Mouse (Mus musculus): Measurements from ENCODE around the gene Ccdc73. TPM values are rescaled to one million over a fixed set of nuclear protein-coding genes. Genes with fewer than 3 reads are reported as not detected.
A peak's percentile ranks its signal among the peaks of the same experiment; 100 is the strongest.
"Not testable (repeated sequence)": the region's sequence is repeated elsewhere in the genome, so short reads cannot be mapped to it uniquely, and the experiment has no call there.

The Ccdc73 gene
- 1.6 and 1.7 TPM in 2 replicates for polyA plus RNA-seq (2015; fragmentation: Nextera tagmentation; extraction: Ambion mirVana)

GRCm38 (mm10) chr2:104867282-104867855 lies at the start of gene Ccdc73:
TSS of gene Ccdc73 (plus strand) at chr2:104867805.
- Histone ChIP-seq H3K27ac (replicated peaks) (no peak within 1 kb of the TSS), H3K4me3 (replicated peaks) (no peak within 1 kb of the TSS), H3K4me2 (no peak within 1 kb of the TSS), H3K36me3 (replicated peaks) (no peaks in the 10 kb centered on the region), H3K9me3 (replicated peaks) (no peaks in the 10 kb centered on the region), H3K9ac (no peak within 1 kb of the TSS), H3K27me3 (no peaks in the 10 kb centered on the region), H3K4me1 (replicated peaks) (no peaks in the 10 kb centered on the region)
- 66% methylated on average over 13 of the region's 13 CpGs for WGBS (ENCODE audit: insufficient replicate concordance)
- no peak for ATAC-seq (ENCODE audit: insufficient read depth)

- H3K4me2 ChIP-seq; ATAC-seq (ENCODE audit: insufficient read depth); H3K27ac ChIP-seq (replicated peaks); H3K4me3 ChIP-seq (replicated peaks); H3K27me3 ChIP-seq; H3K9ac ChIP-seq; H3K9me3 ChIP-seq (replicated peaks); H3K36me3 ChIP-seq (replicated peaks): not testable (repeated sequence)
- peaks cover 29% of the 10 kb centered on the region for H3K4me1 ChIP-seq (replicated peaks)
- WGBS (ENCODE audit: insufficient replicate concordance), result 74% methylated on average over 3 of the region's 3 CpGs
Observed at GRCm38 (mm10) chr2:104818763-104819162, 48.8 kb upstream of the Ccdc73 start.

GRCm38 (mm10) chr2:104826191-104826590 lies 41.4 kb upstream of the Ccdc73 start:
- 66% methylated on average over 4 of the region's 4 CpGs for WGBS (ENCODE audit: insufficient replicate concordance)
- H3K36me3 ChIP-seq (replicated peaks), result no peaks in the 10 kb centered on the region
- H3K9me3 ChIP-seq (replicated peaks), result no peaks in the 10 kb centered on the region

GRCm38 (mm10) chr2:104832486-104832885 lies 35.1 kb upstream of the Ccdc73 start:
- no peak overlapping the region for H3K4me3 ChIP-seq (replicated peaks)
- no peaks in the 10 kb centered on the region for H3K9me3 ChIP-seq (replicated peaks)
- no peak overlapping the region for H3K27ac ChIP-seq (replicated peaks)
- H3K9ac ChIP-seq, result no peak overlapping the region
- WGBS (ENCODE audit: insufficient replicate concordance), result 63% methylated on average over 2 of the region's 2 CpGs
- H3K4me1 ChIP-seq (replicated peaks), result no peaks in the 10 kb centered on the region
- H3K4me2 ChIP-seq, result no peak overlapping the region
- no peaks in the 10 kb centered on the region for H3K27me3 ChIP-seq
- no peaks in the 10 kb centered on the region for H3K36me3 ChIP-seq (replicated peaks)
- no peak for ATAC-seq (ENCODE audit: insufficient read depth)

More at GRCm38 (mm10) chr2:104826191-104826590, 41.4 kb upstream of the Ccdc73 start:
- no peak overlapping the region for H3K4me3 ChIP-seq (replicated peaks)
- no peak overlapping the region for H3K27ac ChIP-seq (replicated peaks)
- H3K9ac ChIP-seq, result no peak overlapping the region
- no peak overlapping the region for H3K4me2 ChIP-seq
- no peaks in the 10 kb centered on the region for H3K27me3 ChIP-seq
- ATAC-seq (ENCODE audit: insufficient read depth), result no peak
- H3K4me1 ChIP-seq (replicated peaks), result no peaks in the 10 kb centered on the region

GRCm38 (mm10) chr2:104840974-104841373 lies 26.6 kb upstream of the Ccdc73 start:
- Histone ChIP-seq H3K27me3 (no peaks in the 10 kb centered on the region), H3K4me3 (replicated peaks) (no peak overlapping the region), H3K36me3 (replicated peaks) (no peaks in the 10 kb centered on the region), H3K4me2 (no peak overlapping the region), H3K4me1 (replicated peaks) (peaks cover 3% of the 10 kb centered on the region; the same call in 1 of the 2 replicates), H3K9me3 (replicated peaks) (no peaks in the 10 kb centered on the region), H3K27ac (replicated peaks) (no peak overlapping the region), H3K9ac (no peak overlapping the region)
- ATAC-seq (ENCODE audit: insufficient read depth), result no peak

- Histone ChIP-seq H3K4me3 (replicated peaks) (no peak overlapping the region), H3K36me3 (replicated peaks) (no peaks in the 10 kb centered on the region), H3K27me3 (no peaks in the 10 kb centered on the region), H3K4me1 (replicated peaks) (peaks cover 3% of the 10 kb centered on the region; the same call in 1 of the 2 replicates), H3K4me2 (no peak overlapping the region), H3K9ac (no peak overlapping the region), H3K27ac (replicated peaks) (no peak overlapping the region), H3K9me3 (replicated peaks) (no peaks in the 10 kb centered on the region)
- 59% methylated on average over 7 of the region's 7 CpGs for WGBS (ENCODE audit: insufficient replicate concordance)
- ATAC-seq (ENCODE audit: insufficient read depth), result peak; percentile 40; the same call in 1 of the 2 replicates
Observed at GRCm38 (mm10) chr2:104841736-104842135, 25.9 kb upstream of the Ccdc73 start.

GRCm38 (mm10) chr2:104842559-104842958 lies 25.0 kb upstream of the Ccdc73 start:
- H3K4me3 ChIP-seq (replicated peaks), result no peak overlapping the region
- no peak for ATAC-seq (ENCODE audit: insufficient read depth)
- peaks cover 3% of the 10 kb centered on the region; the same call in 1 of the 2 replicates for H3K4me1 ChIP-seq (replicated peaks)
- no peaks in the 10 kb centered on the region for H3K9me3 ChIP-seq (replicated peaks)
- H3K36me3 ChIP-seq (replicated peaks), result no peaks in the 10 kb centered on the region
- no peaks in the 10 kb centered on the region for H3K27me3 ChIP-seq
- H3K27ac ChIP-seq (replicated peaks), result no peak overlapping the region
- no peak overlapping the region for H3K4me2 ChIP-seq
- no peak overlapping the region for H3K9ac ChIP-seq

GRCm38 (mm10) chr2:104846638-104847414 lies 20.8 kb upstream of the Ccdc73 start:
- H3K9ac ChIP-seq, result no peak overlapping the region

GRCm38 (mm10) chr2:104847645-104848044 lies 20.0 kb upstream of the Ccdc73 start:
- Histone ChIP-seq H3K4me1 (replicated peaks) (peaks cover 5% of the 10 kb centered on the region; the same call in 1 of the 2 replicates), H3K9ac (no peak overlapping the region), H3K4me2 (no peak overlapping the region), H3K27me3 (peaks cover 35% of the 10 kb centered on the region), H3K4me3 (replicated peaks) (no peak overlapping the region), H3K27ac (replicated peaks) (no peak overlapping the region), H3K9me3 (replicated peaks) (no peaks in the 10 kb centered on the region), H3K36me3 (replicated peaks) (no peaks in the 10 kb centered on the region)
- ATAC-seq (ENCODE audit: insufficient read depth), result no peak
- 30% methylated on average over 2 of the region's 2 CpGs for WGBS (ENCODE audit: insufficient replicate concordance)

More at GRCm38 (mm10) chr2:104846638-104847414, 20.8 kb upstream of the Ccdc73 start:
- Histone ChIP-seq H3K27ac (replicated peaks) (no peak overlapping the region), H3K9me3 (replicated peaks) (no peaks in the 10 kb centered on the region), H3K36me3 (replicated peaks) (no peaks in the 10 kb centered on the region), H3K4me3 (replicated peaks) (no peak overlapping the region), H3K27me3 (peaks cover 34% of the 10 kb centered on the region), H3K4me2 (no peak overlapping the region), H3K4me1 (replicated peaks) (peaks cover 8% of the 10 kb centered on the region; the same call in 1 of the 2 replicates)
- WGBS (ENCODE audit: insufficient replicate concordance), result 23% methylated on average over 4 of the region's 4 CpGs
- ATAC-seq (ENCODE audit: insufficient read depth), result no peak

- H3K36me3 ChIP-seq (replicated peaks), result no peaks in the 10 kb centered on the region
- peaks cover 39% of the 10 kb centered on the region for H3K27me3 ChIP-seq
- H3K4me1 ChIP-seq (replicated peaks), result peaks cover 5% of the 10 kb centered on the region; the same call in 1 of the 2 replicates
- H3K27ac ChIP-seq (replicated peaks), result no peak overlapping the region
- no peaks in the 10 kb centered on the region for H3K9me3 ChIP-seq (replicated peaks)
- WGBS (ENCODE audit: insufficient replicate concordance), result 9% methylated on average over 16 of the region's 16 CpGs
- H3K4me2 ChIP-seq, result peak overlapping the region; percentile 75
- no peak for ATAC-seq (ENCODE audit: insufficient read depth)
- H3K9ac ChIP-seq, result no peak overlapping the region
- peak overlapping the region; percentile 53 for H3K4me3 ChIP-seq (replicated peaks)
Observed at GRCm38 (mm10) chr2:104848235-104849161, 19.1 kb upstream of the Ccdc73 start.
